Mouse (Mus musculus): ENCODE measurements around the gene Zfp958. TPM values are rescaled to one million over a fixed set of nuclear protein-coding genes. Genes with fewer than 3 reads are reported as not detected.
A peak's percentile ranks its signal among the peaks of the same experiment; 100 is the strongest.
"Not testable (repeated sequence)": the region's sequence is repeated elsewhere in the genome, so short reads cannot be mapped to it uniquely, and the experiment has no call there.

Gene Zfp958
- polyA plus RNA-seq, 1 experiment = 15.1 TPM

DNA sequence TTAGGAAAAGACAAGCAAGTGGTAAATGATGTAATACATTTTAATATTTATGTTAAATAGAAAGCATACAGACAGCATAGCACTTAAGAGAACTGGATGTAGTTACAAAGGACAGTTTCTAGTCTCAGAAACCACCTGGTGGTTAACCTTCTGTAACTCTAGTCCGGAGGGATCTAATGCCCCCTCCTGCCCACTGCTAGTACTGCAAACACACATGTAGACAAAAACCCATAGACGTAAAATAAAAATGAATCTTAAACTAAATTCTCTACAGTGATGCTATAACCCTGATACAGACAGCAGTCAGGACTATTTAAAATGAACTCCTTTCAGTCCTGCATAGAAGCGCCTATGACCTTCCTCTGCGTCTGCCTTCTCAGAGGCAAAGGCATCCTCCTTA is 24.1 kb downstream of the Zfp958 start:
- TF ChIP-seq POLR2A (IDR thresholded peaks at IDR 0.05; ENCODE audit: low read depth, low read length) (no peak), CTCF (IDR thresholded peaks at IDR 0.05; ENCODE audit: borderline replicate concordance, insufficient read depth, low read length) (no peak)
- H3K4me3 ChIP-seq (ENCODE audit: insufficient read depth, low read length) = no peak overlapping the region
- H3K27ac ChIP-seq (ENCODE audit: insufficient read depth, low read length) = no peak overlapping the region
- no peaks in the 10 kb centered on the region for H3K4me1 ChIP-seq (ENCODE audit: control insufficient read depth, insufficient read depth, low read length)

DNA sequence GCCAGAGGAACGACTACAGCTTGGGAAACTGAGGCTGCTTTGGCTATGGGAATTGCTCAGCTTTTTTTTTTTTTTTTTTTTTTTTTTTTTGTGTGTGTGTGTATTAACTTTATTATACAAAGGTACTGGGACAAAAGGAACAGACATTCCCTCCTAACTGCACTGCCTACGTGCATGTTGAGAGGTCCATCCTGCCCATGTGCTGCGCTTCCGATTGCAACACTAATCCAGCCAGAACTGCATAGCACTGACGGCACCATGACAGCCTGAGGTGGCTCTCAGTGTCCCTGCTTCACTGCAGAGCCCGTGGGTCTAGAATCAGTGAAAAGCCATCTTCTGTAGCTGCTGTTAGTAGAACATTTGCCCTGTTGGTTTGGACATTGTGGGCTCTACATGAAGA is 30.0 kb downstream of the Zfp958 start:
- H3K4me1 ChIP-seq (ENCODE audit: control insufficient read depth, insufficient read depth, low read length); H3K4me3 ChIP-seq (ENCODE audit: insufficient read depth, low read length); H3K27ac ChIP-seq (ENCODE audit: insufficient read depth, low read length): not testable (repeated sequence)

DNA sequence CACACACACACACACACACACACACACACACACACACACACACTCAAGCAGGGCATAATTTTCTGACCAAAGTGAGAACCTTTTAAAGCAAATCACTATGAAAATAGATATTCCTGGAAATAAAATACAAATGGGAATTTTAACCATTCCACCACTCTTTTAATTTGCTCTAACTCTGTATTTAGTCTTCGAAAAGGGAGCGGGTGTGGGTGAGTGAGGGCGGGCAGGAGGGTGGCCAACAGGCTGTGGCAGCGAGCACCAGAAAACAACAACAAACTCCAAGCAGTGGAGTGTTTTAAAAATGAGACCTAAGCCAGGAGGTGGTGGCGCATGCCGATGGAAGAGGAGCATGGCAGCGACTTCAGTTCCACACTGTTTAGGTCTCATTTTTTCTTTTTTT is 43.6 kb downstream of the Zfp958 start:
- Histone ChIP-seq H3K27ac (ENCODE audit: insufficient read depth, low read length) (no peak overlapping the region), H3K4me1 (ENCODE audit: control insufficient read depth, insufficient read depth, low read length) (no peaks in the 10 kb centered on the region), H3K4me3 (ENCODE audit: insufficient read depth, low read length) (no peak overlapping the region)
- TF ChIP-seq POLR2A (IDR thresholded peaks at IDR 0.05; ENCODE audit: low read depth, low read length) (no peak), CTCF (IDR thresholded peaks at IDR 0.05; ENCODE audit: borderline replicate concordance, insufficient read depth, low read length) (no peak)

DNA sequence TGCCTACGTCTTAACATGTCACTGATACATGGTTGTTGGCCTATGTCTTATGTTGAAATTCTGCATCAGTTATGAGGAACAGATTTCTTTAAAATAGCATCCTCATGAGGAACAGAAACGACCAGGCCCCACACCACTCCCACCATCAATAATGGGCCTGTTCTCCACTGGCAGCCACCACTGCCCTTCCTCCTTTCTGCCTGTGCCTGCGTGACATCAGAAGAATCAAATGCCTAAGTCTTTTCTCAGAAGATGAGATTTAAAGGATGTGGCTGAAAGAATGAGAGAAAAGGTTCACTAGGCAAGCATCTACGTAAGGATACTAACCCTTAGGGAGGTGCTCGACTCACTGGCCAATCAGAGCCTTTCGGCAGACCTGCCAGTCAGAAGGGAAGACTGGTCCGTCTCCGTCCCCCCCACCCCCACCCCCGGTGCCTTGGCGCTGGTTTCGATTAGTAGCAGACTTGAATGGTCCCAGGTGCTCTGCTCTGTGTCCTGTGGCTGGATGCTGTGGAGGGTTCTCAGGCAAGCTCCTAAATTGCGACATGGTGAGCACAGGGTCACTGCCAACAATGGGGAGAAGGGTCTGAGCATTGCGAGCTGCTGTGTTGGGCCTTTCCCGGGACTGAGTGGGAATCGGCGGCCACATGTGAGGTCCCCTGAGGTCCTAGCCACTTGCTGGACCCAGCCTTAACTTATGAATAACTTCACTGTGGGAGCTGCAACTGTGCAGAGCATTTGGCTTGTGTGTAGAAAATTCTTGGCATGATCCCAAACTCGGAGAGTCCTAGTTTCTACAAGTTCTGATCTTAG is 62.4 kb downstream of the Zfp958 start:
- no peak overlapping the region for H3K27ac ChIP-seq (ENCODE audit: insufficient read depth, low read length)
- H3K4me1 ChIP-seq (ENCODE audit: control insufficient read depth, insufficient read depth, low read length) = no peaks in the 10 kb centered on the region
- TF ChIP-seq CTCF (IDR thresholded peaks at IDR 0.05; ENCODE audit: borderline replicate concordance, insufficient read depth, low read length) (no peak), POLR2A (IDR thresholded peaks at IDR 0.05; ENCODE audit: low read depth, low read length) (no peak)
- H3K4me3 ChIP-seq (ENCODE audit: insufficient read depth, low read length) = no peak overlapping the region

DNA sequence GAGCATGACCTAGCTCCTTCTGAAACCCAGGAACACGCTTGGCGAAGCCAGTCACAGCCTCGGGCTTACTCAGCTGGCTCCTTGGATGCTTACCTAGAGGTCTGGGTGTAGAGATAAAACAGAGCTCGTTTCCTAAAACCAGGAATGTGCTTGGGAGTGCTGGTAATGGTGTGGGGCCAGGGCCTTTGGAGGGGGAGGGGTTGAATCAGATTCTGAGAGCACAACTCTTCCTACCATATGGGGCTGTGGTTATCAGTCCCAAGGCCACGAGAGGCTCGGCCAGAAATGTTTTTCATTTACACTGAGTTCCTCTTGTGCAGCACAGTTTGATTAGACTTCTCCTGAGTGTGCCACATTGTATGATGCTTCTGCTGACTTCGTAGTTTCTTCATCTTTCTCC is 63.6 kb downstream of the Zfp958 start:
- no peaks in the 10 kb centered on the region for H3K4me1 ChIP-seq (ENCODE audit: control insufficient read depth, insufficient read depth, low read length)
- 0 out of 2 replicates have a peak overlapping the region, but pooled peaks have one; percentile 12 for H3K4me3 ChIP-seq (ENCODE audit: insufficient read depth, low read length)
- no peak for TF ChIP-seq CTCF (IDR thresholded peaks at IDR 0.05; ENCODE audit: borderline replicate concordance, insufficient read depth, low read length)
- no peak for TF ChIP-seq POLR2A (IDR thresholded peaks at IDR 0.05; ENCODE audit: low read depth, low read length)
- H3K27ac ChIP-seq (ENCODE audit: insufficient read depth, low read length) = no peak overlapping the region

DNA sequence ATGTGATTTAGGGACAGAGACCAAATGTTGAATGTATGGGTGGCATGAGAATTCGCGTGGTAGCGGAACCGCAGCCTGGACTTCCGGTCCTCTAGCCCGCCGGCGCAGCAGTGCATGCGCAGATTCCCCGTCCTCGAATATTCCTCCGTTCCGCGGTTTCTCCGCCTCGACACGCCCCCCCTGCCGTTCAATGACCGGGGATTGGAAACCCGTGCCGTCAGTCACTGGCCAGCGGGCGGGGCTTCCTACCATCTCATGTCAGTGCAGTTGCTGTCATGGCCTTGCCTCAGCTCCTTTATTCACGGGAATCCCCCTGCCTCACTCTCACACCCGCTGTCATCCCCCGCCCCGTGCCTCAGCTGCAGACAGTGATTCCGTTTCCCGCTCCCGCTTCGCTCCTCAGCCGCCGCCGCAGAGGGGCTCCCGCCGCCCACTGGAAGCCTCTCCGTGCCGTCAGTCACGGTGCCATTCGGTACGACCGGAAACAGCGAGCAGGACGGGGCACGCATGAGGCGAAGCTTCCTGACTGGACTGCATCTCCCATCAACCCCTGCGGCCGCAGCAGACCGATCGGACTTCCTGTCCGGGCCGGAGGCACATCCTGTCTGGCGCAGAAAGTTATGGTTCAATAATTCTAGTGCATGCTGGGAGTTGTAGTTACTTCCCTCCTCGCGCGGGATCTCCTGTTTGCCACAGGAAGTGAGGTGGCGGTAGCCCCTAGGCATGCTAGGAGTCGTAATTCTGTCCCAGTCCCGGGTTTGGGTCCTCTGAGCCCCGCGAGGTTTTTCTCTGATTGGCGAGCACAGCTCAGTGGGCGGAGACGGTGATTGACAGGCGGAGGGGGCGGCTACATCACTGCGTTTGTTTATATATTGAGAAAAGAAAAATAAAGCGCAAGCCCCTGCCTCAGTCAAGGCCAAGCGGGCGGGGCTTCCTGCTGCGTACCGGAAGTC is 64.6 kb downstream of the Zfp958 start:
- Histone ChIP-seq H3K4me3 (ENCODE audit: insufficient read depth, low read length) (peak overlapping the region; percentile 62), H3K27ac (ENCODE audit: insufficient read depth, low read length) (peak overlapping the region; percentile 95), H3K4me1 (ENCODE audit: control insufficient read depth, insufficient read depth, low read length) (no peaks in the 10 kb centered on the region)
- peak; percentile 78 for TF ChIP-seq POLR2A (IDR thresholded peaks at IDR 0.05; ENCODE audit: low read depth, low read length)
- TF ChIP-seq CTCF (IDR thresholded peaks at IDR 0.05; ENCODE audit: borderline replicate concordance, insufficient read depth, low read length) = no peak

DNA sequence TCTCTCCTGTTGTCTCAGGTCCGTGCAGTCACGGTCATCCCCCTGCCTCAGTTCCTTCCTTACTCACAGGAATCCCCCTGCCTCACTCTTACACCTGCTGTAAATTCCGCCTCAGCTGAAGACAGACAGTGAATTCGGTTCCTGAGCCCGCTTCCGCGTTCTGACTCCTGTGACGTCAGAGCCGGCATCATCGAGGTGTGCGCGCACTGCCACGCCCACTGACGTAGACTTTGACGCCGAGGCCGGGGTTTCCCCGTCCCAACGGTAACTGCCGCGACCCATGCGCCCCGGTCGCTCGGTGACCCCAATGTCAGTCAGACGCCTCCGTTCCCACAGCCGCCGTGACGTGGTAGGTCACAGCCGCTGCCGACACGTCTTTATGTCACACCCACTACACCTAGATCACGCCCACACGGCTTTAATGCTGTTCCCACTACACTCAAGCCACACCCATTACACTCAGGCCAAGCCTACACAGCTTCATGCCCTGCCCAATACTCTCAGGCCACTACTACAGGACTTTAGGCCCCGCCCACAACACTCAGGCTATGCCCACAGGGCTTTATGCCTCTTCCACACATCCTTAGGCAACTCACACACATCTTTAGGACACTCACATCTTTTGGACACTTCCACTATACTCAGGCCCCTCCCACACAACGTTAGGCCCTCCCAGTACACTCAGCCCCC is 65.4 kb downstream of the Zfp958 start:
- H3K4me3 ChIP-seq (ENCODE audit: insufficient read depth, low read length) = peak overlapping the region; percentile 52
- H3K4me1 ChIP-seq (ENCODE audit: control insufficient read depth, insufficient read depth, low read length) = no peaks in the 10 kb centered on the region
- peak; percentile 54 for TF ChIP-seq POLR2A (IDR thresholded peaks at IDR 0.05; ENCODE audit: low read depth, low read length)
- no peak for TF ChIP-seq CTCF (IDR thresholded peaks at IDR 0.05; ENCODE audit: borderline replicate concordance, insufficient read depth, low read length)
- peak overlapping the region; percentile 91 for H3K27ac ChIP-seq (ENCODE audit: insufficient read depth, low read length)

DNA sequence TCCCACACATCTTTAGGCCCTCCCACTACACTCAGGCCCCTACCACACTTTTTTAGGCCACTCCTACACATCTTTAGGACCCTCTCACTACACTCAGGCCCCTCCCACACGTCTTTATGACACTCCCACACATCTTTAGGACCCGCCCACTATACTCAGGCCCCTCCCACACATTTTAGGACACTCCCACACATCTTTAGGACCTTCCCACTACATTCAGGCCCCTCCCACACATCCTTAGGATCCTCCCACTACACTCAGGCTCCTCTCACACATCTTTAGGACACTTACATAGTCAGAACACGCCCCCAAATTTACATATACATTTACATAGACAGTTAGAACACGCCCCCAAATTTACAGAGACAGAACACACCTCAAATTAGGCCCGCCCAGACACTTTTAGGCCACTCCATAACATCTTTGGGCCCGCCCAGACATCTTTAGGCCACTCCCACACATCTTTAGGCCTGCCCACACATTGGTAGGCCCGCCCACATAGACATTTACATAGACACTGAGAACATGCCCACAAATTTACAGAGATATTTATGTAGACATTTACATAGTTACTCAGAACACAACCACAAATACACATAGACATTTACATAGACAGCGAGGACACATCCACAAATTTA is 66.1 kb downstream of the Zfp958 start:
- TF ChIP-seq POLR2A (IDR thresholded peaks at IDR 0.05; ENCODE audit: low read depth, low read length) (no peak), CTCF (IDR thresholded peaks at IDR 0.05; ENCODE audit: borderline replicate concordance, insufficient read depth, low read length) (no peak)
- peak overlapping the region; percentile 52 for H3K4me3 ChIP-seq (ENCODE audit: insufficient read depth, low read length)
- H3K4me1 ChIP-seq (ENCODE audit: control insufficient read depth, insufficient read depth, low read length) = no peaks in the 10 kb centered on the region
- peak overlapping the region; percentile 91; the same call in 1 of the 2 replicates for H3K27ac ChIP-seq (ENCODE audit: insufficient read depth, low read length)

DNA sequence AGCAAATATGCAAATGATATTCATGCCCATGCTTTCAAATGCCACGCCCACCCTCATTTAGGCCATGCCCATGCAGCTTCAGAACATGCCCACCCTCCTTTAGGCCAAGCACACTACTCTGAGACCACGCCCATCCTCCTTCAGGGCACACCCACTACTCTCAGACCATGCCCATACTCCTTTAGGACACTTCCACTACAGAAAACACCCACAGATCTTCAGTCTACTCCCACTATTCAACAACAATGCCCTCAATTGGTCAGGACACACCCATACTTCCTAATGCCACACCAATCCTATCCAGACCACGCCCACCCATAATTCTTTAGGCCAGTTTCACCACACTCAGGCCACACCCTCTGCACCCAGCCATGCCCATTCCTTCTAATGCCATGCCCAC is 66.8 kb downstream of the Zfp958 start:
- Histone ChIP-seq H3K27ac (ENCODE audit: insufficient read depth, low read length) (no peak overlapping the region), H3K4me1 (ENCODE audit: control insufficient read depth, insufficient read depth, low read length) (no peaks in the 10 kb centered on the region), H3K4me3 (ENCODE audit: insufficient read depth, low read length) (no peak overlapping the region)
- TF ChIP-seq POLR2A (IDR thresholded peaks at IDR 0.05; ENCODE audit: low read depth, low read length) (no peak), CTCF (IDR thresholded peaks at IDR 0.05; ENCODE audit: borderline replicate concordance, insufficient read depth, low read length) (no peak)

Other genes with a start within 250 kb of the Zfp958 start
- gene Cers4, start 120.1 kb upstream of the Zfp958 start, polyA plus RNA-seq (2011; ENCODE audit: insufficient read length, low read depth, missing spikeins) = 21.8 and 22.4 TPM in 2 replicates
- 19.1 and 31.3 TPM in 2 replicates for gene Shcbp1, start 166.4 kb downstream of the Zfp958 start, polyA plus RNA-seq (2011; ENCODE audit: insufficient read length, low read depth, missing spikeins)

All from embryonic fibroblast, embryonic 13.5 days (primary cell).